Mouse (Mus musculus) midbrain, embryonic 12.5 days (tissue): ENCODE data around the gene Lipa. TPM values are rescaled to one million over a fixed set of nuclear protein-coding genes. Genes with fewer than 3 reads are reported as not detected.

Experiments
- ATAC-seq: fragments of 200-750 bp; cut with Nextera tagmentation; 2 replicates; pipeline ENCODE4 v1.8.0; 2017; ENCODE audit warnings: low read depth, moderate TSS enrichment, moderate library complexity; ENCODE audit not compliant: low FRiP score
- H3K27ac ChIP-seq: fragments of 300-500 bp; sonication (generic); replicated peaks from 2 replicates; pipeline ENCODE4 v1.5.1; 2016; ENCODE audit warnings: mild to moderate bottlenecking
- H3K27me3 ChIP-seq: fragments of 300-500 bp; sonication (generic); 2 replicates; pipeline ENCODE4 v1.6.1; 2016; ENCODE audit warnings: mild to moderate bottlenecking
- H3K36me3 ChIP-seq: fragments of 300-500 bp; sonication (generic); 2 replicates; pipeline ENCODE4 v1.6.1; 2016
- H3K4me1 ChIP-seq: fragments of 300-500 bp; sonication (generic); 2 replicates; pipeline ENCODE4 v1.6.1; 2016
- H3K4me2 ChIP-seq: fragments of 300-500 bp; sonication (generic); replicated peaks from 2 replicates; pipeline ENCODE4 v1.6.1; 2016; ENCODE audit warnings: mild to moderate bottlenecking, moderate library complexity
- H3K4me3 ChIP-seq: fragments of 300-500 bp; sonication (generic); 2 replicates; pipeline ENCODE4 v1.5.1; 2016; ENCODE audit warnings: mild to moderate bottlenecking
- H3K9ac ChIP-seq: fragments of 300-500 bp; sonication (generic); replicated peaks from 2 replicates; pipeline ENCODE4 v1.6.1; 2016; ENCODE audit warnings: mild to moderate bottlenecking, moderate library complexity
- H3K9me3 ChIP-seq: fragments of 300-500 bp; sonication (generic); 2 replicates; pipeline ENCODE4 v1.6.1; 2016; ENCODE audit warnings: mild to moderate bottlenecking
- WGBS: fragments of 180-500 bp; shearing (Covaris S2); methylation state at CpG from one replicate; pipeline ENCODE4 v1.1.7; 2016; 5-methylcytosine and 5-hydroxymethylcytosine counted together
- polyA plus RNA-seq: library from polyadenylated mRNA; unstranded; fragments of >200 nt; fragmentation: Nextera tagmentation; extraction: Ambion mirVana; gene quantifications from 2 replicates; pipeline ENCODE4 v1.2.1, GENCODE M21; 2016

Lipa gene
- polyA plus RNA-seq, 1 experiment from 2014 or later, result 23.0 TPM

- 91% methylated on average over 1 of the region's 1 CpGs for WGBS
- Histone ChIP-seq H3K9me3 (no peaks in the 10 kb centered on the region), H3K27ac (no peak overlapping the region), H3K4me3 (no peak overlapping the region), H3K4me1 (no peaks in the 10 kb centered on the region), H3K9ac (no peak overlapping the region), H3K4me2 (no peak overlapping the region), H3K36me3 (no peaks in the 10 kb centered on the region), H3K27me3 (no peaks in the 10 kb centered on the region)
- no peak for ATAC-seq
Observed at GRCm38 (mm10) chr19:34448851-34449250, 78.4 kb downstream of the Lipa start.

DNA sequence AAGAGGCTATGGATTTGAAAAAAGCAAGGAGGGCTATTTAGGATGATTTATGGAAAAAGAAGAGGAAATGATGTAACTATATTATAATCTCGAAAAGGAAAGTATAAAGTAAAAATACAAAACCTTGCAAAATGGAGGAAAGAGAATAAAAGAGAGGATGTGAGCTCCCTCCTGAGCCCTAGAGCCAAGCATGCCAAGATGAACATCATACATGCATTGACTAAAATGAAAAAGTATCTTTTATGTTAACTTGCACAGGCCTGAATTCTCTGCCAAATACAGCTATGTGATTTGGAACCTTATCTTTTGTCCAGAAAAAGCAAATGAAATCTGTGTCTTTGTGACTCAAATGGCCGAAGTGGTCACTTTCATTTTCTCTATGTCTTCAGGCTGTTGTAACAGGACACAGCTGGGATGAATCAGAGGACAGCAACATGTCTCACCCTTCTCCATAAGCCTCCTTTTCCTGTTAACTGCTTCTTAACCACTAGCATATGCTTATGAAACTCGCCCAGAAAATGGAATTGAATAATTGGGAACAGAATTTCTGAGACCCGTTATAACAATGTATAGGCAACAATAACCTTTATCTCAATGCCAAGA lies 81.8 kb downstream of the Lipa start:
- Histone ChIP-seq H3K9me3 (no peaks in the 10 kb centered on the region), H3K9ac (no peak overlapping the region), H3K27ac (no peak overlapping the region), H3K4me2 (no peak overlapping the region), H3K4me1 (no peaks in the 10 kb centered on the region), H3K4me3 (no peak overlapping the region), H3K27me3 (no peaks in the 10 kb centered on the region), H3K36me3 (no peaks in the 10 kb centered on the region)
- no peak for ATAC-seq
- WGBS, result 73% methylated on average over 4 of the region's 4 CpGs

DNA sequence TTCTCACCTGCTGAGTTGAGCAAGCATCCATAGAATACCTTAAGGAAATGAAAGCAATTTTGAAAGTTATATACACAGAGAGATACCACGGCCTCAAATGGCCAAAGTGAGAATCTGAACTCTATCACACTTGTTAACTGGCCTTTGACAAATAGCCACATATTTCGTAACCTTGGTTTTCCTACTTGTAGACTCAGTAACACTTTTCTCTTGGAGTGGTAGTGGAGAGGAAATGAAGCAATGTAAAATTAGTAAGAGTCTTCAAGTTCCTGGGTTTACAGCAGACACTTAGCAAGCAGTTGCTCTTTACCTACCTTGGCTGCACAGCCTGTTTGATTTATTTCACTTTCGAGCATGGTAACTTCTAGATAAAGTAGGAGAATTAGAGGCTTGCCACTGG lies 82.5 kb downstream of the Lipa start:
- no peaks in the 10 kb centered on the region for H3K27me3 ChIP-seq
- no peak overlapping the region for H3K4me2 ChIP-seq
- H3K9ac ChIP-seq, result no peak overlapping the region
- no peak overlapping the region for H3K4me3 ChIP-seq
- no peaks in the 10 kb centered on the region for H3K9me3 ChIP-seq
- no peaks in the 10 kb centered on the region for H3K36me3 ChIP-seq
- H3K4me1 ChIP-seq, result no peaks in the 10 kb centered on the region
- no peak for ATAC-seq
- no peak overlapping the region for H3K27ac ChIP-seq
- WGBS, result 90% methylated on average over 3 of the region's 3 CpGs

Other genes starting within 250 kb of the Lipa start
- gene Fas, start 236.8 kb downstream of the Lipa start, polyA plus RNA-seq, result 0.65 and 0.82 TPM in 2 replicates
- gene Ch25h, start 52.3 kb downstream of the Lipa start, polyA plus RNA-seq, result 1.5 and 2.3 TPM in 2 replicates
- 4.3 and 5.2 TPM in 2 replicates for gene Ifit2, start 23.2 kb upstream of the Lipa start, polyA plus RNA-seq
- gene Ifit3, start 56.1 kb upstream of the Lipa start, polyA plus RNA-seq, result 0.38 and 1.2 TPM in 2 replicates
- 0.43 and 0.47 TPM in 2 replicates for gene Ifit1bl1, start 74.5 kb upstream of the Lipa start, polyA plus RNA-seq
- gene Ifit3b, start 80.5 kb upstream of the Lipa start, polyA plus RNA-seq, result 0.15 and 0.18 TPM in 2 replicates
- 0.27 TPM in 1 of 2 replicates, not detected in the other for gene Ifit1bl2, start 113.3 kb upstream of the Lipa start, polyA plus RNA-seq
- 0.26 and 0.30 TPM in 2 replicates for gene Ifit1, start 113.4 kb upstream of the Lipa start, polyA plus RNA-seq
- gene Slc16a12, start 219.8 kb upstream of the Lipa start, polyA plus RNA-seq, result 3.1 and 3.6 TPM in 2 replicates